Mouse (Mus musculus) heart, postnatal 10 days (tissue): ENCODE measurements around the gene Pigv. TPM values are rescaled to one million over a fixed set of nuclear protein-coding genes. Genes with fewer than 3 reads are reported as not detected.
"Not testable (repeated sequence)": the region's sequence is repeated elsewhere in the genome, so short reads cannot be mapped to it uniquely, and the experiment has no call there.

Experiments used
- DNase-seq, 2 experiments: peaks; one replicate each; pipeline ENCODE4 v3.0.0; 2021
- intact Hi-C: fragments of 180-260 bp; cut with DNase I; formaldehyde crosslinking; loops from one replicate; pipeline ENCODE4 v1.15.1; 2025
- total RNA-seq, 2 experiments: library from RNA; stranded (reverse); gene quantifications; 2 replicates each; pipeline ENCODE4 v1.2.3; 2021

The Pigv gene
- total RNA-seq, 2 experiments from 2014 or later: 8.6 to 11.2 TPM

DNA sequence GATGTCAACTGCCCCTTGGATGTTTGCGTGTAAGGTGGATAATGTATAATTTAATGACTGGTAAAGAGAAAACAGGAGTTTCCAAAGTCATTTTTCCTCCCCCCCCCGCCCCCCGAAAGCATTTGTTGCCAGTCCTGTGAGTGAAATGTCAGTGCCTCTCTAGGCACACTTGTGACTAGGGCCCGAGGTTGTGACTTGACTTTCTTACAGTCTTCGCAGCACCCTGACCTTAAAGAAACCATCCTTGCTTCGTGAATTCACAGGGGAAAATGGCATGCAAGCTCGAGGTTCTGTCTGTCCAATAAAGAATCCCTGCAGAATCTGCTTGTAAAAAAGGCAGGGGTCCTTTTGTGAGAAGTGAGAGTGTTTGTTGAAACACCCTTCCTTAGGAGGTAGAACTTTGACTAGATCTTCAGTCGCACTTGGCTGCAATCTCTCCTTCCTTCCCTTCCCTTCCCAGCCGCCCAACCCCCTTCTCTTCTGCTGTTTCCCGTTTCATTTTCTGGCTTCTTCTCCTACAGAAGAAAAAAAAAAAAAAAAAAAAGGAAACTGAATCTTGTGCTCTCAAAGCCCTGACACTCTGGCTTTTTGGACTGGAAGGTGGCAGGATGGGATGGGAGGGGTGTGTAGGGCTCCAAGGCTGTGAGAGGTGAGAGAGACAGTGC, 1.4 kb upstream of the Pigv start:
- intact Hi-C loops: loop anchor here (2.0 to 5.0 kb wide), 2 partner anchors 31 to 294 kb away; partner anchors contain the start of gene Hmgn2
- peak; percentile 69 to 74 for DNase-seq

DNA sequence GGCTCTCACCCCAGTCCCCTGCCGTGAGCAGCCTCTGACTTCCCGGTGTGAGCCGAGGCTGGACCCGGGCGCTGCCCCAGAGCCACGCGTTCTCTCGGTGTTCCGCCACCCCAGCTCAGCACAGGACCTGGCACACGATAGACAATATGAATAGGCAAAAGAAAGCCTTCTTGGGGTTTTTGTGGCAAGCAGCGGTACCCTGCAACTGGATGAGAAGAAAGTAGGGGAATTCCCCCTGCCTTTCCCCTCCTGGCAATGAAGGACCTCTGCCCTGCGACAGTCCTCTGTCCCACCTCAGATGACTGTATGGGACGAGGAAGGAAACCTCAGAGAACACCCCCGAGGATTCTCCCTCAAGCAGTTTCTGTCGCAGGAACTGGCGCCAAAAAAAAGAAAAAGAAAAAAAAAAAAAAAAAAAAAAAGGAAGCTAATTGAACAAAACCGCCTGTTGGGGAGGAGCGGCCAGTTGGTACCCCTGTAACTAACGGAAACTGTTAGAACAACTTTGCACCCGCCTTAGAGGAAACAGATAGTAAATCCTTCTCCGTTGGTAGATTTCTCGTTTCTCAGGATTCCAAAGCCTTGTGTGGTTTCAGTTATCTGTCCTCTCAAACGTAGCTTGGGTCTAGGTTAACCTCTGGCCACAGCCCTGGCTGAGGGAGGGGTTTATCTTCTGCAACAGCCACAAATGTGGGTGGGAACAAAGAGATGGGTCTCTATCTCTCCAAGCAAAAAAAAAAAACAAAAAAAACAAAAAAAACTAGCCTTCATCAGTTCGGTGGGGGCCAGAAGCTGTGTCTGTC, 599 bp upstream of the Pigv start:
- peak; percentile 60 to 70 for DNase-seq
- intact Hi-C loops: loop anchor here (1.0 to 5.0 kb wide), 3 partner anchors 81 to 294 kb away; partner anchors contain the start of gene Hmgn2

GRCm38 (mm10) chr4:133671184-133671880, 1.1 kb downstream of the Pigv start:
- intact Hi-C loops: loop anchor here (1.0 to 5.0 kb wide), 4 partner anchors 86 to 296 kb away; partner anchors contain the start of gene Hmgn2
- DNase-seq: peak; percentile 90 to 93

DNA sequence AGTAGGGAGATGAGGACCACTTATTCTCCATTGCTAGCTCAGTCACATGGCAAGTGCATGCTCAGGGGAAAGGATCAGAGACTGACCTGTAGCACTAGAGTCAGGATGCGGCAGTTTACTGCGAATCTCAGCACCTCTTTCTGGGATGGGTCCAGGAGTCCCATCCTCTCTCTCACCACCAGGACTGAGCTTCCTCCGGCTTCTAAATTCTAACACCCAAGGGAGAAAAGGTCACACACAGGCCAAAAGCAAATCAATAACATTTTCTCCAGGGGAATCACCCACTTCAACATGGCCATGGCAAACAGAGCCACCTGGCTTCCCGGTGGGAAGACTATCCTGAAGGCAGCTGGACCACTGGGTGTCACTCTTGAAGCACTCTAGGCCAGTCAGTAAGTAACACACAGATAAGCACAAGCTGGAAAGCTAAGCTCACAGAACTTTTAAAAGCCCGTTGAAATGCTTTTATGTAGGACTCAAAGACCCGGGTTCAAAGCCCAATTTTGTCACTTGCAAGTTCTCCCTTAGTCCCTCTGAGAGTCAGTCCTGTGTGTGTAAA, 2.7 kb downstream of the Pigv start:
- peak; percentile 38 to 61 for DNase-seq
- intact Hi-C loops: loop anchor here (5.0 kb wide), 1 partner anchor 298 kb away; the partner anchor contains the start of gene Hmgn2

GRCm38 (mm10) chr4:133668537-133668936, 3.9 kb downstream of the Pigv start:
- DNase-seq: no peak
- intact Hi-C loops: no loop called here

DNA sequence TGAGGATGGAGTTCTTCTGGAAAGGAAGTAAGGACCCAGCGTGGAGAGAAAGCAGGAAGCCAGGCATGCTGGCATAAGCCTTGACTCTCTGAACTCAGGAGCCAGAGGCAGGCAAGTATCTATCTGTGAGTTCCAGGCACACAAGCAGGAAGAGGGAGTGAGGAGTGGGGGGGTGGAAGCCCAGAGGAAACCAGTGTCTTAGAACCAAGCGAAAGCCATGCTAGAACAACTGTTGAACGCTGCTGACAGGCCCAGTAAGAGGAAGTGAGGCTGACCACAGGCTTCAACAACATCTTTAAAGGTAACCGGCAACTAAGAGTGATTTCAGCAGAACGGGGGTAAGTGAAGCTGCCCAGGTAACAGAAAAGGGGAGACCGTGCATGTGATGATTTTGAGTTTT, 6.2 kb downstream of the Pigv start:
- DNase-seq: no peak
- intact Hi-C loops: no loop called here

GRCm38 (mm10) chr4:133665118-133665517, 7.3 kb downstream of the Pigv start:
- DNase-seq: no peak
- intact Hi-C loops: no loop called here

DNA sequence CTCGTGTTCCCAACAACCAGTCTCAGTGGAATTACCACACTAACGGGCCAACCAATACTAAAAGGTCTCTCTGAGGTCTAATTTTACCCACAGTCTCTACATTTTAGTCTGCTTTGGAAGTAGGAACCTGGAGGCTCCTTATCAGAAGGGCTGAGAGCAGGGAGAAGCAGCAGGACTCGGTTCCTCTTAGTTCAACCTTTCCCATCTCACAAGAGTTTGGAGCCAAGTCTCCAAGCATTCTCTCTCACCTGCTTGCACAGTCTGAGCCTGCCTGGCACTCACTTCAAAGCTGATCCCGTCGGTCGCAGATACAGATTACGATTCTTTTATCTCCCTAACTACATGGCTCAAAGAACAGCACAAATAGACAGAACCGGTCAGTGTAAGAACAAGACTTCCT, 9.5 kb downstream of the Pigv start:
- no peak for DNase-seq
- intact Hi-C loops: no loop called here

- intact Hi-C loops: no loop called here
- no peak for DNase-seq
Measured at GRCm38 (mm10) chr4:133662421-133662820, 10.0 kb downstream of the Pigv start.

DNA sequence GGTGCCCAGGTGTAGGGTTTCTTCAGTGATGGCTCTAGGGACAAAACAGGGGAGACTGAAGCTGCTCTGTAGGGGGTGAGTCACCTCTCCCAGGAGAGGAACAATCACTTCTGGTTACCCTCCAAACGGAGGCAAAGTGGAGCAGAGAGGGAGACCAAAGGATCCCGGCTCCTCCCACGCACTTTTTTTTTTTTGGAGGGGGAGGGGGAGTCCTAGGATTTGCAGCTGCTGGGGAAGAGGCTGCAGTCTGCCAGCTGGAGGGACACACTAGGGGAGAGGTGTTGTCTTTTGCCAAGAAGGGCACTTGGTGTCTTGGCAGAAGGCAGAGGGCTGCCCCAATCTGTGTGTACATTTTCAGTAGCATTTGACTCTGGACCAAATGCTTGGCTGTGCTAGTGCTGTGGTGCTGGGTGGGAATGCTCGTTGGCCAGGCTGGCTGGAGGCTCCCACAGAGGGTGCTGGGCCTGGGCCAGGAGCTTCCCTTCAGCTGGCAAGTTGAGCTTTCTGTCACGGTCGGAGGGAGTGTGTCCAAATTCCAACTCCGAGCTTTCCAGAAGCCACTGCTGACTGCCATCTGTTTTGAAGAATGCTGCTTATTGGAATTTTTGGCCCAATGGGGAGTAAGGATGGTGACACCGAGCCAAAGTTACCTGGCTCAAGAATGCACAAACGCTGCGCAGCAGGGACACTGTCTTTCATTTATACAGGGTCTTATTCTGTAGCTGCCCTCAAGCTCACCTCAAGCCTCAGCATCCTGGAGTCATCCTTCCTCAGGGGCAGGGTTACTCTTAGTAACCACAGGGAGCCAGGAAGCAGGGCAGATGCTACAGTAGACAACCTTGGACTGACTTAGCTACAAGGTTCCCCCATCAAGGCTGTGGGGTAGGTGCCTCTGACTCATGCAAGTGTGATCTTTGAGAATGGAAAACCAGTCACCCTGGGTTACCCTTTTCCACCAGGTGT, 12.0 kb downstream of the Pigv start:
- intact Hi-C loops: no loop called here
- peak; percentile 91 to 92 for DNase-seq

DNA sequence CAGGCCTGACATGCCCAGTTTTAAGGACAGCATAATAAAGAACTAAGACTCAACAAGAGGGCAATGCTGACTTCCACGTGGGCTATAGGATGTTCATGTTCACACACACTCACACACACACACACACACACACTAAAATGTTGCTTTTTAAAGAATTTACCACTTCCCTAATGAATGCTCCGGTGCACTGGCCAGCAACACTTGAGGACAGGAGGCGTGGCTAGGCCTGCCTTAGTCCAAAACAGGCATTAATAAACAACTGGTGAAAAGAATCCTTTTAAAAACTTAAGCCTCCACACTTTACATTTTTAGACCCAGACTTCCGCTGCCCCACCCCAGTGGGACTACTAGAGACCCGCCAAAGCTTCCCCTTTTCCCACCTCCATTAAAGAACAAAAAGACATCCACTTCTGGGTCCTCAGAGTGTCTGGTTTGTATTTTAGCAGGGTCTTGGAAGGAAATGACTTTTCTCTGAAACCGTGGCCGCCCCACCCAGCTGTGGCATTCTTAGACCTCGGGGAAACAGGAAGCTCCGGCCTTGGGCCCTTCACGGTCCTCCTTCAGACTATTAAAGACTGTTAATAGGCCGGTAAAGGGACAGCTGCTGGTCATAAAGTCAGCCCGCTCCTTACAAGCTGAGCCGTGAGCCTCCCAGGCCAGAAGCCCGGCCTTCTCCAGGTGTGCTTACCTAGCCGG, 12.8 kb downstream of the Pigv start:
- DNase-seq: peak; percentile 73
- intact Hi-C loops: no loop called here

GRCm38 (mm10) chr4:133658729-133659128, 13.7 kb downstream of the Pigv start:
- intact Hi-C loops: no loop called here

GRCm38 (mm10) chr4:133657829-133658458, 14.5 kb downstream of the Pigv start:
- DNase-seq: no peak
- intact Hi-C loops: no loop called here

More at GRCm38 (mm10) chr4:133658729-133659128, 13.7 kb downstream of the Pigv start:
- no peak for DNase-seq

GRCm38 (mm10) chr4:133656997-133657396, 15.4 kb downstream of the Pigv start:
- no peak for DNase-seq
- intact Hi-C loops: no loop called here

- no peak for DNase-seq
- intact Hi-C loops: no loop called here
Measured at GRCm38 (mm10) chr4:133656294-133656693, 16.2 kb downstream of the Pigv start.

DNA sequence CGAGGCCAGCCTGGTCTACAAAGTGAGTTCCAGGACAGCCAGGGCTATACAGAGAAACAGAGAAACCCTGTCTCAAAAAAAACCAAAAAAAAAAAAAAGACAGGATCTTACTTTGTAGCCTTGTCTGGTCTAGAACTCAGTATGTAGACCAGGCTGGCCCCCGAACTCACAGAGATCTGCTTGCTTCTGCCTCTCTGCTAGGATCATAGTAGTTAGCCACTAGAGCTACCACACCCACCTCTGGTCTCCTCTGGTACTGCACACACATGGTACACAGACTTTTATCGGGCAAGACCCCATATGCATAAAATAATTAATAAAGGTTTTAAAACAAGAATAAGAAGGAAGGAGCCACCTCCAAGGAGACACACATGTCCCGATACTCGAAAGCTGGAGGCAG, 18.4 kb downstream of the Pigv start:
- intact Hi-C loops: loop anchor here (5.0 kb wide), 1 partner anchor 42 kb away; no protein-coding TSS in a partner anchor
- DNase-seq: not testable (repeated sequence)

GRCm38 (mm10) chr4:133652746-133653145, 19.7 kb downstream of the Pigv start:
- intact Hi-C loops: loop anchor here (5.0 kb wide), 1 partner anchor 40 kb away; no protein-coding TSS in a partner anchor
- DNase-seq: no peak

DNA sequence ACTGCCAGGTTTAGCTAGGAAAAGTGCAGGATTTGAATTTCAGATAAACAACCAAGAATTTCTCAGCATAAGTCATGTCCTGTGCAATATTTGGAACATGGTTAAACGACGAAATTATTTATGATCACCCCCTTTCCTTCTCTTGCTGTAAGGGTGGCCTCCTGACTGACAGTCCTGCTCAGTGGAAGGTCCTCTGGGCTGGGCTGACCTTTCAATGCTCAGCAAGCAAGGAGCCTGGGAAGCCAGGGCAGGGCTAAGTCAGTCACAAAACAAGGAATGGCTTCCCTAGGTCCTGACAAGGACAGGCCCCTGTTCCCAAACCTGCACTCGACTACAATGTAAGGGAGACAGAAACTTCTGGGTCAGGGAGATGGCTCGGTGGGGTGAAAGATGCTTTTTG, 20.5 kb downstream of the Pigv start:
- intact Hi-C loops: loop anchor here (2.0 to 5.0 kb wide), 2 partner anchors 19 to 40 kb away; no protein-coding TSS in a partner anchor
- DNase-seq: no peak
